ENCODE assay signal across 8 mouse cellular contexts in genomic region chr3:121171243-121171871, GRCm38 (mm10). TPM values are rescaled to one million over a fixed set of nuclear protein-coding genes. Genes with fewer than 3 reads are reported as not detected.
DNase-seq lines count a peak whose midpoint lies in the region; ATAC-seq lines count a peak whose summit lies in the region.

TSS of gene Rwdd3 (minus strand) at chr3:121171695.

- under 1% methylated on average over 36 of the region's 40 CpGs for WGBS in hindbrain, embryonic 14.5 days

- no peaks in the 10 kb centered on the region for H3K9me3 ChIP-seq in hindbrain, embryonic 14.5 days (ENCODE audit: control insufficient read depth, low read length)

- 0 out of 2 replicates have a peak, but pooled peaks cover 8% of the 10 kb centered on the region for H3K4me1 ChIP-seq in hindbrain, embryonic 14.5 days (replicated peaks; ENCODE audit: control insufficient read depth, insufficient read depth, low read length)

- no peaks in the 10 kb centered on the region for H3K27me3 ChIP-seq in hindbrain, embryonic 14.5 days (ENCODE audit: control insufficient read depth, insufficient read depth, low read length)

- no peaks in the 10 kb centered on the region for H3K36me3 ChIP-seq in hindbrain, embryonic 14.5 days (replicated peaks; ENCODE audit: control insufficient read depth, insufficient read depth)

- peak; percentile 93 for ATAC-seq in hindbrain, embryonic 14.5 days (ENCODE audit: low FRiP score)

- H3K9ac ChIP-seq in hindbrain, embryonic 14.5 days, result peak within 1 kb of the TSS; percentile 64

- peak within 1 kb of the TSS; percentile 52 for H3K4me3 ChIP-seq in hindbrain, embryonic 14.5 days (replicated peaks; ENCODE audit: low read length)

- peak within 1 kb of the TSS; percentile 67 for H3K4me2 ChIP-seq in hindbrain, embryonic 14.5 days (replicated peaks)

- peak within 1 kb of the TSS; percentile 48; the same call in 1 of the 2 replicates for H3K27ac ChIP-seq in hindbrain, embryonic 14.5 days

- DNase-seq in NIH3T3 (ENCODE audit: low read depth), result peak; percentile 97
- DNase-seq in cerebellum, postnatal 10 days, result peak; percentile 95 to 96
- peak; percentile 80 to 85 for DNase-seq in frontal cortex, postnatal 14 days (ENCODE audit: low spot score in 2 of 2)
- peak; percentile 80 for DNase-seq in hindbrain, embryonic 14.5 days (ENCODE audit: low spot score)
- DNase-seq in layer of hippocampus, postnatal 36 days, result peak; percentile 89 to 90
- peak; percentile 94 for DNase-seq in lung, postnatal 36 days
- peak; percentile 91 for DNase-seq in retina, postnatal 1 day
- peak; percentile 80 to 82 for DNase-seq in urinary bladder, adult 18-20 months (ENCODE audit: low spot score in 2 of 2)

RNA-seq across cellular contexts. Expression of gene Rwdd3, which starts in this region (rescaled TPM):
- 6.1 and 6.6 TPM in 2 replicates for polyA plus RNA-seq in hindbrain, embryonic 14.5 days (2014; fragmentation: Nextera tagmentation; extraction: Ambion mirVana)
- 10 to 100 TPM; 28.1 to 31.7 TPM for total RNA-seq in layer of hippocampus, postnatal 36 days (2021)

Comparison
In these comparisons a context has a peak if more than half of its experiments do, and no peak if none do; other contexts are left out.
1. Peak in every context shown above with its lines: DNase-seq, ATAC-seq, H3K4me3 ChIP-seq and H3K27ac ChIP-seq.